Mouse (Mus musculus): Measurements from ENCODE around the gene Ckap2l. TPM values are rescaled to one million over a fixed set of nuclear protein-coding genes. Genes with fewer than 3 reads are reported as not detected.

Ckap2l gene
- 0.89 TPM for total RNA-seq (2023)

GRCm38 (mm10) chr2:129296671-129297588 is at the start of gene Ckap2l:
Gene Ckap2l (minus strand): TSS chr2:129297212.

GRCm38 (mm10) chr2:129309836-129310235 is 12.8 kb upstream of the Ckap2l start, which contains the start of gene Il1a:
Gene Il1a (minus strand): TSS chr2:129309972.

Other genes starting within 250 kb of the Ckap2l start
- not detected for gene Vinac1, start 249.0 kb downstream of the Ckap2l start, total RNA-seq (2023)
- gene Ttl, start 231.3 kb downstream of the Ckap2l start, total RNA-seq (2023), result 5.4 TPM
- 48.7 TPM for gene Polr1b, start 196.2 kb downstream of the Ckap2l start, total RNA-seq (2023)
- gene Chchd5, start 167.5 kb downstream of the Ckap2l start, total RNA-seq (2023), result 14.9 TPM
- 307 TPM for gene Slc20a1, start 98.4 kb downstream of the Ckap2l start, total RNA-seq (2023)
- not detected for gene Il1a, start 12.8 kb upstream of the Ckap2l start, total RNA-seq (2023)
- 9.2 TPM for gene Il1b, start 73.9 kb upstream of the Ckap2l start, total RNA-seq (2023)
- gene F830045P16Rik, start 239.4 kb upstream of the Ckap2l start, total RNA-seq (2023), result not detected

Measured in CD8-positive naive resting alpha-beta T cell, adult 57 days (primary cell).